8 mouse cellular contexts compared by ENCODE assay signal in the genomic region with DNA sequence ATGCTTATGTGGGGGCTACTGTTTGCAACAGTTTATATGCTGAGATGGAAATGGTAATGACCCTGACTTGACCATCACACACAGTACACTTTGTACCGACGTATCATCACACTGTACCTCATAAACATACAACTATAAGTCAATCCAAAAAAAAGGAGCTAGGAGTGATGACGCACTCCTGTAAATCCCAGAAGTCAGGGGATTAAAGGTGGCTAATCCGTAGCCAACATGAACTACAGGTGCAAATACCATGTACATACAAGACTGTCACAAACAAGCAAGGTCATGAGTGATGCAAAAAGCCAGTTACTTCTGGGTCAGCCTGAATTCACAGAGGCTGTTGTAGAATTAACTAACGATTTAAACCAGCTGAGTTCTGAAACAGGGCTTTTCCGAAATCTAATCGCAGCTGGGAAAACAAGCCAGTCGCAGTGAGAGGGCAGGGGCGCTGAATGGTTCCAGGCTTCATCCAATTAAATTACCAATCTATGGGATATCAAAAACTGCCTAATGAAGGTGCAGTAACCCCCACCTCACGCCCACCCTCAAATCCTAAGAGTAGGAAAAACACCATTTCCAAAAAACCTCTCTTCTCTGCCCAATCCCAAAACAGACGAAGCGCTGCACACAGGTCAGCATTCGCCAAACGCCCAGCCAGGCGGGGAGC. TPM values are rescaled to one million over a fixed set of nuclear protein-coding genes. Genes with fewer than 3 reads are reported as not detected.
DNase-seq lines count a peak whose midpoint lies in the region; ATAC-seq and TF ChIP-seq lines count a peak whose summit lies in the region.

No protein-coding gene starts in this region.

- H3K4me1 ChIP-seq in heart, embryonic 10.5 days, result peaks cover 2% of the 10 kb centered on the region; the same call in 1 of the 2 replicates
- H3K4me1 ChIP-seq in embryonic facial prominence, embryonic 12.5 days, result 0 out of 2 replicates have a peak, but pooled peaks cover 6% of the 10 kb centered on the region
- H3K4me1 ChIP-seq in limb, embryonic 10.5 days, result peaks cover 13% of the 10 kb centered on the region
- H3K4me1 ChIP-seq in olfactory bulb, adult 2 months (ENCODE audit: control insufficient read depth, insufficient read depth, low read length), result no peaks in the 10 kb centered on the region

- H3K9me3 ChIP-seq in heart, embryonic 10.5 days, result no peaks in the 10 kb centered on the region
- no peaks in the 10 kb centered on the region for H3K9me3 ChIP-seq in embryonic facial prominence, embryonic 12.5 days
- no peaks in the 10 kb centered on the region for H3K9me3 ChIP-seq in limb, embryonic 10.5 days (replicated peaks)

- H3K27ac ChIP-seq in heart, embryonic 10.5 days, result peak overlapping the region; percentile 90
- peak overlapping the region; percentile 91 for H3K27ac ChIP-seq in embryonic facial prominence, embryonic 12.5 days
- peak overlapping the region; percentile 87 for H3K27ac ChIP-seq in limb, embryonic 10.5 days
- H3K27ac ChIP-seq in olfactory bulb, adult 2 months (ENCODE audit: insufficient read depth, low read depth, low read length), result 0 out of 2 replicates have a peak overlapping the region, but pooled peaks have one; percentile 56

- H3K9ac ChIP-seq in embryonic facial prominence, embryonic 12.5 days, result peak overlapping the region; percentile 85

- H3K4me2 ChIP-seq in embryonic facial prominence, embryonic 12.5 days (replicated peaks), result peak overlapping the region; percentile 61

- intact Hi-C loops in heart, postnatal 10 days (cut with DNase I), result loop anchor here (5.0 kb wide), 1 partner anchor 135 kb away; a partner anchor contains a TSS

- ATAC-seq in embryonic facial prominence, embryonic 12.5 days (ENCODE audit: insufficient number of reproducible peaks, insufficient read depth, low FRiP score, low TSS enrichment), result no peak

- no peak for TF ChIP-seq CTCF in C2C12 (IDR thresholded peaks at IDR 0.05; ENCODE audit: control insufficient read depth, insufficient read depth, insufficient read length)
- TF ChIP-seq CTCF in olfactory bulb, adult 2 months (IDR thresholded peaks at IDR 0.05; ENCODE audit: insufficient read depth, low read depth, low read length), result no peak

- DNase-seq in heart, embryonic 10.5 days (ENCODE audit: low spot score), result no peak
- no peak for DNase-seq in heart, postnatal 10 days
- DNase-seq in limb, embryonic 10.5 days (ENCODE audit: low spot score), result no peak
- no peak for DNase-seq in layer of hippocampus, postnatal 36 days
- no peak for DNase-seq in thymus, adult 18-20 months

- peak overlapping the region; percentile 79 for H3K4me3 ChIP-seq in heart, embryonic 10.5 days
- peak overlapping the region; percentile 36 for H3K4me3 ChIP-seq in C2C12 (ENCODE audit: insufficient read depth, poor library complexity, severe bottlenecking)
- peak overlapping the region; percentile 72 for H3K4me3 ChIP-seq in embryonic facial prominence, embryonic 12.5 days
- peak overlapping the region; percentile 65 for H3K4me3 ChIP-seq in limb, embryonic 10.5 days
- peak overlapping the region; percentile 87 for H3K4me3 ChIP-seq in olfactory bulb, adult 2 months (ENCODE audit: insufficient read depth, low read depth, low read length)

- WGBS in heart, embryonic 10.5 days, result 11% methylated on average over 15 of the region's 15 CpGs
- 8% methylated on average over 15 of the region's 15 CpGs for WGBS in embryonic facial prominence, embryonic 12.5 days
- WGBS in limb, embryonic 10.5 days, result 12% methylated on average over 15 of the region's 15 CpGs
- 8% methylated on average over 15 of the region's 15 CpGs for WGBS in olfactory bulb, adult 2 months

- H3K79me2 ChIP-seq in C2C12 (ENCODE audit: control insufficient read depth, insufficient read depth), result no peaks in the 10 kb centered on the region

- no peaks in the 10 kb centered on the region for H3K79me3 ChIP-seq in C2C12 (ENCODE audit: low read depth)

- H3K36me3 ChIP-seq in heart, embryonic 10.5 days, result no peaks in the 10 kb centered on the region
- no peaks in the 10 kb centered on the region for H3K36me3 ChIP-seq in C2C12 (ENCODE audit: control insufficient read depth, insufficient read depth)
- no peaks in the 10 kb centered on the region for H3K36me3 ChIP-seq in embryonic facial prominence, embryonic 12.5 days
- H3K36me3 ChIP-seq in limb, embryonic 10.5 days, result no peaks in the 10 kb centered on the region

- no peaks in the 10 kb centered on the region for H3K27me3 ChIP-seq in heart, embryonic 10.5 days (ENCODE audit: insufficient read depth, poor library complexity, severe bottlenecking)
- H3K27me3 ChIP-seq in C2C12 (ENCODE audit: control insufficient read depth, insufficient read depth, insufficient read length), result no peaks in the 10 kb centered on the region
- no peaks in the 10 kb centered on the region for H3K27me3 ChIP-seq in embryonic facial prominence, embryonic 12.5 days
- H3K27me3 ChIP-seq in limb, embryonic 10.5 days (ENCODE audit: low read depth, poor library complexity, severe bottlenecking), result no peaks in the 10 kb centered on the region

- H3ac ChIP-seq in C2C12 (ENCODE audit: control insufficient read depth, insufficient read length, low read depth), result peak overlapping the region; percentile 36

- TF ChIP-seq POLR2A in olfactory bulb, adult 2 months (IDR thresholded peaks at IDR 0.05; ENCODE audit: insufficient read depth, low read depth, low read length), result no peak

TF ChIP-seq in C2C12, 6 proteins besides CTCF, POLR2A, EP300 and RAD21:
- TF ChIP-seq MAX (IDR thresholded peaks at IDR 0.05) (no peak), FOSL1 (IDR thresholded peaks at IDR 0.05; ENCODE audit: insufficient read depth, low read length, poor library complexity, severe bottlenecking) (no peak), USF1 (IDR thresholded peaks at IDR 0.05; ENCODE audit: low read depth) (no peak), MYOD1 (IDR thresholded peaks at IDR 0.05; ENCODE audit: control insufficient read depth, insufficient read length, low read depth) (no peak), MYOG (IDR thresholded peaks at IDR 0.05; ENCODE audit: control insufficient read depth, extremely low read depth, insufficient read length) (no peak), CEBPB (IDR thresholded peaks at IDR 0.05; ENCODE audit: low read depth) (no peak)

RNA-seq across cellular contexts. Expression of a gene that starts 0.6 kb away (rescaled TPM):
- 8.6 and 9.6 TPM in 2 replicates for polyA plus RNA-seq in heart, embryonic 10.5 days (2016; fragmentation: Nextera tagmentation; extraction: Ambion mirVana)
- 1 to 10 TPM; 2.8 to 3.5 TPM for total RNA-seq in heart, postnatal 10 days (2021)
- polyA plus RNA-seq in C2C12 (2012; fragmentation: generic; extraction: Trizol), result 1.7 TPM
- polyA plus RNA-seq in embryonic facial prominence, embryonic 12.5 days (2016; fragmentation: Nextera tagmentation; extraction: Ambion mirVana), result 18.7 and 21.0 TPM in 2 replicates
- 16.6 and 16.9 TPM in 2 replicates for polyA plus RNA-seq in limb, embryonic 10.5 days (2016; fragmentation: Nextera tagmentation; extraction: Ambion mirVana)
- not detected in 2 replicates for polyA plus RNA-seq in olfactory bulb, adult 2 months (2012; ENCODE audit: insufficient read depth, insufficient read length, low replicate concordance, missing spikeins)
- total RNA-seq in layer of hippocampus, postnatal 36 days (2021), result 10 to 100 TPM; 41.3 to 45.4 TPM

Comparison
In these comparisons a context has a peak if more than half of its experiments do, and no peak if none do; other contexts are left out.
1. H3K4me3 ChIP-seq: peak in every context shown above with its lines; median percentile 87 in olfactory bulb, adult 2 months; 79 in heart, embryonic 10.5 days; 72 in embryonic facial prominence, embryonic 12.5 days; 65 in limb, embryonic 10.5 days; 36 in C2C12.